Mouse (Mus musculus) adrenal gland, adult 18-20 months (tissue): Measurements from ENCODE around the gene Taok1. TPM values are rescaled to one million over a fixed set of nuclear protein-coding genes. Genes with fewer than 3 reads are reported as not detected.

Experiments used
- DNase-seq, 2 experiments: peaks; one replicate each; pipeline ENCODE4 v3.0.0; 2021 to 2022; ENCODE audit warnings: low spot score in 2 of 2
- total RNA-seq, 2 experiments: library from RNA; stranded (reverse); gene quantifications; 1 replicate in 1 of 2; 2 replicates in 1 of 2; pipeline ENCODE4 v1.2.3; 2021

The Taok1 gene
- total RNA-seq, 2 experiments from 2014 or later: 47.6 to 51.3 TPM

DNA sequence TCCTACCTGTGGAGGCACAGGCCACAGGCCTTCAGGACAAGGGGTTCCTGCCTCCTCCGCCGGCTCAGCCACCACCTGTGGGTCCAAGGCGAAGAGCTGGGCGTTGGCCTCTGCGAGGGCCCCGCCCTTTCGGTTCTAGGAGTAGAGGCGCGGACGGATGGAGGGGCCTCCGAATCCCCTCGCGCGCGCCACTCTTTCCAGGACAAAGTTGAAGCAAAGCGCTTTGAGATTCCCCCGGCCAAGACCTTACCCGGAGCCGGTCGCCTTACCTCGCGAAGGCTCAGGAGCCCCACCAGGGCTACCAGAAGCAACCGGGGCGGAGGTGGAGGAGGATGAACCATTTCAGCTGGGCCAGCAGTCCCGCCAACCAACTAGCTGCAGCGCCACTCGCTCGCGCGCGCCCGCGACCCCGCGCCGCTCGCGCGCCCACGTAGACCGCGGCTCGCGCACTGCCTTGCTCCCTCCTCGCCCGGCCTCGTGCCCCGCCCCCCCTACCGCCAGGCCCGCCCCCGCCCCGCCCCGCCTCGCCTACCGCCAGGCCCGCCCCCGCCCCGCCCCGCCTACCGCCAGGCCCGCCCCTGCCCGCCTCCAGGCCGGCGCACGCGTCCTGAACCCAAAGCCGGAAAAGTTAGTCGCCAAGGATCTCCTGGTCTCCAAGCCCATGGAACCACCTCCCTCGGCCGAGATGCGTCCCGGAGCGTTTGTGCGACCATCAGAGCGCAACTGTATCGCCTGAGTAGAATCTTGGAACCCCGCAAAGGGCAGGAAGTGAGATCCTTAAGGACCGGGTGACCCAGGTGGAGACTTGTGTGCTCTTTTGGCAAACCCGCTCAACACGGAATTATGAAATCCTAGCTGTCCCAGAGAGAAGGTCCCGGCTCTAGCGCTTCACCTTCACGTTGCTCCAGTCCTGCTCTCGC, 94.5 kb downstream of the Taok1 start:
- peak; percentile 82 to 86 for DNase-seq

DNA sequence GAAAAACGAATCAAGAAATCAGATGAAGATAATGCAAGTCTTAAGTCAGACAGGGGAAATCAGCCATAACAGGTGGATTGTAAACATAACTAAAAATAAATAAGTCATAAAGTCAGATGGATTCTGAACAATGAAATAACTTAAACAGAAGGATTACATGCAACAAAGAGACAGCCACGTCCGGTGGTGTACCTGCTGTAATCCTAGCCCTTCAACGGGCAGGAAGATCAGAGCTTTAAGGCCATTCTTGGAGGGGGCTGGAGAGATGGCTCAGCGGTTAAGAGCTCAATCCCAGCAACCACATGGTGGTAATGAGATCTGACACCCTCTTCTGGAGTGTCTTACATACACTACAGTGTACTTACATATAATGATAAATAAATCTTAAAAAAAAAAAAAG, 96.3 kb downstream of the Taok1 start:
- DNase-seq: no peak

DNA sequence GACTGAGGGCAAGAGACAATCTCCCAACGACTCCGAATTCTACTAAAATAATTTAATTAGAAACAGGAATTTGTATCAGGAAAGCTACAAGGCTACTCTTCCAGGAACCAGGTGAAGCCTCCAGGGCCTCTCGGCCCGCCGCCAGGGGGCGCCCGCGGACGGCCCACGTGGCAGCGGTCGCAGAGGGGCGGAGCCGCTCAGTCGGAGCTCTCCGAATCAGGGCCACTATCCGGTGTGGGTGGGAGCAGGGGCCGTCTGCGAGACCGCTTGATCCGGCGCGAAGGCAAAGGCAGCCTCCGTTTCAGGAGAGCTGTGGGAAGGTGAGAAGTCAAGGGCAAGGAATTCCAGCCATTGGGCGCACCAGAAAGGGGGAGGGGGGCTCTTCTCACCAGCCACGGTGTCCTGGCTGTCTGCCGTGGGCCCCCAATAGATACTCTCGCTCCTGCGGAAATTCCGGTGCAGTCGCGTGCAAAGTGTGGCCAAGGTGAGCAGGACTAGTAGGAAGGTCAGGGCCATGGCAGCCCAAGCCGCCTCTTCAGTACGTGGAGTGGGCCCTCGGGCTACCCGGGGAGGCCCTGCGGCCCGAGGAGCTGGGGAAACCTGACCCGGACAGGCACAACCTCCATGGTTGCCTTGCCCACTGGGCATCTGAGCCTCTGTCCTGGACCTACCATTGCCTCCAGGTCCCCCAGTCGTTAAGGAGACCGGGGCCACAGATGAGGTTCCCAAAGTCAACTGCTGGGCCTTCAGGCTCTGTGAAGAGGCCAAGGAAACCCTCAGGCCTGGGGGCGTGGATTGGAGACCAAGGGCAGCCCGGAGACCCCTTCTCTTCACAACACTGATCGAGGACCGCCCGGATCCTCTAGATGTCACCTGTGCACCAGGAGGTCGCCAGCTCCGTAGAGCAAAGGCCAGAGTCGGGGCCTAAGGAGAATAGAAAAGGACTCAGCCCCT, 99.3 kb downstream of the Taok1 start:
- peak; percentile 83 to 90 for DNase-seq

DNA sequence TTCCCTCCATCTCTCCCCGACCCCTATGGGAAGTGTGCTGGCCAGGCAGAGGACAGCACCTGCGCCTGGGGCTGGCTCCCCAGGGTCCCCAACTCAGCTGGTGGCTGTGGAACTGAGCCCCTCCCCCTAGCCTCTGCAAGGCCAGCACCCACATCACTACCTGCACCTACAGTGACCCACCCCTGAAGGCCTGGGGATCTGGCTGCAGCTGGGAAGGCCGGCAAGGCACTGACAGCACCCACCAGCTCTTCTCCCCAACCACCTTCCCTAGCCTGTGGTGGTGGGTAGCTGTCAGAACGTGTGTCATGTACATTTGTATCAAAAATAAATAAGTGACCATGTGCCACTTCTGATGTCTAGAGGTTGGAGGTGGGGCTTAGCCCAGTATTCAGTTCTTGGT, 100.2 kb downstream of the Taok1 start:
- peak in 1 of 2 experiments; percentile 20 for DNase-seq

DNA sequence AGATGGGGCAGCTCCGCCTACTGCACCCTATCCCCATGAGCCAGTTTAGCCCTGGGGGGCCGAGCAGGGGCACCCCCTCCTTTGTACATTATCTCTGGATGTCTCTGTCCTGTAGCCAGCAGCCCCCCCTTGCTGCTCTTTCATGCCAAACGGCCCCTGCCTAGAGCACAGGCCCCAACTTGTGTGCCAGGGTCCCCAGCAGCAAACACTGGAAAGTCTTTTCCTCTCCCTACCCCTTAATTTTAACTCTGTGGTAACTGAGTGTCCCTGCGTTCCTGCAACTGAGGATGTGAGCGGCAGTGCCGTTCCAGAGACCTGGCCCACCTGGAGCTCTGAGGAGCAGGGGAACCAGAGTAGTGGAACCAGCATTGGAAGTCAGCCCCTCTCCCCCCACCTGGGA, 100.7 kb downstream of the Taok1 start:
- DNase-seq: peak in 1 of 2 experiments; percentile 17

DNA sequence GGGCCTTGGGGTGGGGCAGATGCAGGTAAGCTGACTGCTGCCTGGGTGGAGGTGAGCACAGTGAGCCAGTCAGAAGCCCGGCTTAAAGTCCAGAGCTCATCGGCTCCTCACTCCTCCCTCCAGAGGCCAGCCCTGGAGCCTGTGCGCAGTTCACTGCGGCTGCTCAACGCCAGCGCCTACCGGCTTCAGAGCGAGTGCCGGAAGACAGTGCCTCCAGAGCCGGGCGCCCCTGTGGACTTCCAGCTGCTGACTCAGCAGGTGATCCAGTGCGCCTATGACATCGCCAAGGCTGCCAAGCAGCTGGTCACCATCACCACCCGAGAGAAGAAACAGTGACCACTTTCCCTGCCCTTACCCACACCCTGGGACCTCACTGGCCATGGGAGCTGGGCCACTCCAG, 101.3 kb downstream of the Taok1 start:
- DNase-seq: peak in 1 of 2 experiments; percentile 22

DNA sequence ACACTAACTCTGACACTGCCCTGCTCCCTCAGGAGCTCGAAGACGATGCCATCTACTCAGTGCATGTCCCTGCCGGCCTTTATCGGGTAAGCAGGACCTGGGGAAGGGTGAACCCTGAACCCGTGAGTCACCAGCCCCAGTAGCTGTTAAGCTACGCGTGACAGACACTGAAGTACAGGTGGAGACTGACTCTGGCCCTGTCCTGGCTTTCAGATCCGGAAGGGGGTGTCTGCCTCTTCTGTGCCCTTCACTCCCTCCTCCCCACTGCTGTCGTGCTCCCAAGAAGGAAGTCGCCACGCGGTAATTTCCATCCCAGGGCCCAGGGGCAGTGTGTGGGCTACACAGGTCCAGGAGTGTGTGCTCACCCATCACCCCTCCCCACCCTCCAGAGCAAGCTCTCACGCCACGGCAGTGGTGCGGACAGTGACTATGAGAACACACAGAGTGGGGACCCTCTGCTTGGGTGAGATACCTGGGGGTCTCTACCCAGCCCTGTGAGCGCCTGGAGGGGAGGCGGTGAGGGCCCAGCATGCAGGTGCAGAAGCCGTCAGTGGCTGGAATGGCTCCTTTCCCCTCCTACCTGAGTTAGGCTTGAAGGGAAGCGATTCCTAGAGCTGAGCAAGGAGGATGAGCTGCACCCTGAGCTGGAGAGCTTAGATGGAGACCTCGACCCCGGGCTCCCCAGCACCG, 102.2 kb downstream of the Taok1 start:
- DNase-seq: no peak

DNA sequence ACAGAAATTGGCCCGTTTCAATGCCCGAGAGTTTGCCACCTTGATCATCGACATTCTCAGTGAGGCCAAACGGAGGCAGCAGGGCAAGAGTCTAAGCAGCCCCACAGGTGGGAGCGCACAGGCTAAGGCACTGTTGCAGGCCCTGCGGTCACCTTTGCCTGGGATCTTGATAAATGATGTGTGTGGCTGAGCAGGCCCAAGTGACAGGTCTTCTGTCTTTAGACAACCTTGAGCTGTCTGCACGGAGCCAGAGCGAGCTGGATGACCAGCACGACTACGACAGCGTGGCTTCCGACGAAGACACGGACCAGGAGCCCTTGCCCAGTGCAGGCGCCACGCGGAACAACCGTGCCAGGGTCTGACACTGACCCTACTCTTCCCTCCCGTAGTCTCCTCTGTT, 103.2 kb downstream of the Taok1 start:
- no peak for DNase-seq

DNA sequence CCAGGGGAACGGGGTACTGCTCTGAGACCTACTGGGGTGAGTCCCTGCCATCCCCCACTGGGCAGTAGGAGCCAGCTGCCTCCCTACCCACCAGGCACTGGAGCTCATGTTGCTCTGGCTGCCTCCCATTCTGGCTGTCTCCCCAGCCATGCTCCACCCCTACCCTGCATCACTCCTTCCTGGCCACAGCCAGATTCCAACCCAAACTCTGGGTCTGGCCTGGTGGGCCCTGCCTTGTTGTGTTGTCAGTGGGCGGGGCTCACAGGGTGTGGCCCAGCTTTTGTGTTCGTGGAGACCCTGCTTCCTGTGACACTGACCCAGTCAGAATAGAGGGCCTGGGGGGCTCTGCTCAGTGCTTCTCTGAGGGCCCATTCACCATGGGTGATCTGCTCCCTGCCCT, 104.1 kb downstream of the Taok1 start:
- DNase-seq: no peak

DNA sequence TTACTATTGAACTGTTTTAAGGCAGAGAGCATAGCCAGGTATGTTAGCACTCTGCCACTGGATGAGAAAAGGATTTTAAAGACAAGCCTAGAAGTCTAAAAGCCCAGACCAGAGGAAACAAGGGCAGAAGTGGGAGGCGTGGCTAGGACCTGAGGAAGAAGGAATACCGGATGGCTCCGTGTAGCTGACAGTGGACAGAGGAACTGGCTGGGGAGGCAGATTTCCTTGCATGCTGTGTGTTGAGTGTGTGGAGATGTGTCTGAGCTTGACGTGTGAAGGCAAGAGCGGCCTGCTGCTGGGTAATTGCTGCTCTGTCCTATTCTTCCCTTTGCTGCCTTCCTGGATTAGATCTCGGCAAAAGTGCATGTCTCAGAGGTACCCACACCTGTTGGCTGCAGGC, 105.1 kb downstream of the Taok1 start:
- no peak for DNase-seq

DNA sequence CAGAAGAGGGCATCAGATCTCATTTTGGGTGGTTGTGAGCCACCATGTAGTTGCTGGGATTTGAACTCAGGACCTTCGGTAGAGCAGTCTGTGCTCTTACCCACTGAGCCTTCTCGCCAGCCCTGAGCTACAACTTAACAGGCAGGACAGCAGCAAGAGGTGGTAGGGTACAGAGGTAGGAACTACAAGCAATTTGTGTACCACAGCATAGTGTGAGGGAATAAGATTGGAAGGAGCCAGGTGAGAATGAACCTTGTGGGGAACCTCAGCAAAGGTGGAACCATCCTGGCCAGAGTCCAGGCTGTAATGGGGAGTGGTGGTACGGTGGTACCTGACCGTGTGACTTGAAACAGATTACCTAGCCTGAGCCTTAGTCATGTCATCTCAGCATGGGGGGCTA, 105.6 kb downstream of the Taok1 start:
- DNase-seq: no peak

DNA sequence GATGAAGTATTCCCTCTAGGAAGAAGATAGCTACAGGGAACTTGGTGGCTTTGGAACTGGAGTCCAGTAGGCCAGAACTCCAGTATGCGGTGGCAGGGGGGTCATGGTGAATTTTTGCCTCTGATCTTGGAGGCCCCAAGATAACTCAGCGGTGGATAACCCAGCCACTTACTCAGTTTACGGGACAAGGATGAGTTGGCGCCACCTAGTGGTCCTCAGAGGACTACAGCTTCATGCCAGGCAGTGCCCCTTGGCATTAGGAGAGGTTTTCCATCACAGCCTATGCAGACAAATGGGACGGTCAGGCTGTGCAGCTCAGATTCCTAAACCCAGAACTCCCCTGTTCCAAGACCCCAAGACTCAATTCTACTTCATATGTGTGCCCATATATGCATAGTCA, 106.2 kb downstream of the Taok1 start:
- DNase-seq: peak; percentile 63 to 80

DNA sequence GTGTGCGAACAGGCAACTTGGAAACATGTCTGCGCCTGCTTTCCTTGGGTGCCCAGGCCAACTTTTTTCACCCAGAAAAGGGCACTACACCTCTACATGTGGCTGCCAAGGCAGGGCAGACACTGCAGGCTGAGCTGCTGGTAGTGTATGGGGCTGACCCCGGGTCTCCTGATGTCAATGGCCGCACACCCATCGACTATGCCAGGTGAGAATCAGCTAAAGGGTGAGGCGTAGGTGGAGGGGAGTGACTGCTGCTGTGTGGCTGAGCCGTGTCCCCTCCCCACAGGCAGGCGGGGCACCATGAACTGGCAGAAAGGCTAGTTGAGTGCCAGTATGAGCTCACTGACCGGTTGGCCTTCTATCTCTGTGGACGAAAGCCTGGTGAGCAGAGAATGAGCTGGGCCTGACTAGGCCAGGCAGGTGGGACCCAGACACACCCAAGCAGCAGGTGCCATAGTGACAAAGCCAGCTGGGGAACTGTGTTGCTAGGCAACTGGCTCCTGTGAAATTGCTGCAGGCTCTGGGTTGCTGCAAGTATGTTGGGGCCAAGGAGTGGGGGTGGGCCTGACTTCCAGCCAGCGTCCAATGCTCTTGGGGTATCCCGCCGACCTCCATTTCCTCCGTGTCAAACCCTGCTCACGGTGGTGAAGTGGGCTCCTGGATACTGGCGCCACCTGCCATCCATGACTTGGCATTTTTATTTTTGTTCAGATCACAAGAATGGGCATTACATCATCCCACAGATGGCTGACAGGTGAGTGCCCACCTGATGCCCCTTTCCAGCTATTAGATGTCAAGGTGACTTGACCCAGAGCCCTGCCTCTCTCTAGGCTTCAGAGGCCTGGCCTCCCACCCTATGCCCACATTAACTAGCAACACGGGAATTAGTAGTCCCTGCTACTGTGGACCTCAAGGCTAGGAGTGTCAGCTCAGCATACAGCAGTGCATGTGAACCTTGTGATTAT, 107.0 kb downstream of the Taok1 start:
- no peak for DNase-seq

DNA sequence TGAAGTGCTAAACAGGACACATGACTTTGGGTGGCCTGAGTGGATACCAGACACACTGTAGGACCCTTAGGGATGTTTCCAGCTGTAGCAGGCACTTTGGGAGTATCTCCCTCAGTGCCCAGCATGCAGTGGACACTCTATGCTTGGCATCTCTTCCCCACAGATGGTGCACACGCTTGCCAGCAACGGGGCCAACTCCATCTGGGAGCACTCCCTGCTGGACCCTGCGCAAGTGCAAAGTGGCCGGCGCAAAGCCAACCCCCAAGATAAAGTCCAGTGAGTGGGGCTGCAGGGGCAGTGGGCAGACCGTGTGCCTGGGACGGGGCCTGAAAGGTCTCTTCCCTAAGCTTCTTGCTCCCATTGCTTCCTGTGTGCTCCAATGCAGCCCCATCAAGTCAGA, 108.3 kb downstream of the Taok1 start:
- no peak for DNase-seq

DNA sequence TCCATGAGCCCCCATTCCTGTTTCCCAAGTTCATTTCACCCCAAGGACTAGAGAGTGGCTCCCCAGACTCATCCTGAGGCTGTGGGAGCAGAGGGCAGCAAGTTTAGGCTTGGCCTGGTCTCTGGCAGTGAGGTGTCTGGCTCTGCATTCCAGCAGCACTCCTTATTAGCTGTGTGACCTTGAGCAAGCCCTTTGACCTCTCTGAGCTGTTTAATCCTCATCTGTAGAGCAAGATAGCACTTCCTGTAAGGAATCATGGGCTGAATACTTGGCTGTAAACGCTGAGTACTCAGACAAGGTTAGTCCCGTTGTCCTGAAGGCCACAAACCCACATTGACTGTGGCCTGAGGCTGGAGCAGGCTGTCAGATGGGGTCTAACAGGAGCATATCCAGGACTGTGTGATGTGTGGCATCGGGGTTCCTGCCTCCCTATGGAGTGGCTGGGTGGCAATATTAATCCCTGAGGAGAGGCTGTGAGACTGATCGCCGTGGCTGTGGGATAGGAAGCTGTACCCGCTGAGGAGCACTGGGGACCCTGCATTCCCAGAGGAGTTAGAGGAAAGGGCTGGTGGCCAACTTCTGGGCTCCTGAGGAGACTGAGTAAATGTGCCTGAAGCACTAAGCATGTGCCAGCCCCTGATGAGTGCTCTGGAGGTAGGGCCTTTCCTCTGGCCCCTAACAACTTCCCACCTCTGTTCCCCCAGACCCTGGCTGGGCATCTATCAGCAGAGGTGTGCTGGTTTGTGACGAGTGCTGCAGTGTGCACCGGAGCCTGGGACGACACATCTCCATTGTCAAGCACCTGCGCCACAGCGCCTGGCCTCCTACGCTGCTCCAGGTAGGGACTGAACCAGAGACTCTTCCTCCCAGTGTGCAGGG, 109.1 kb downstream of the Taok1 start:
- no peak for DNase-seq

DNA sequence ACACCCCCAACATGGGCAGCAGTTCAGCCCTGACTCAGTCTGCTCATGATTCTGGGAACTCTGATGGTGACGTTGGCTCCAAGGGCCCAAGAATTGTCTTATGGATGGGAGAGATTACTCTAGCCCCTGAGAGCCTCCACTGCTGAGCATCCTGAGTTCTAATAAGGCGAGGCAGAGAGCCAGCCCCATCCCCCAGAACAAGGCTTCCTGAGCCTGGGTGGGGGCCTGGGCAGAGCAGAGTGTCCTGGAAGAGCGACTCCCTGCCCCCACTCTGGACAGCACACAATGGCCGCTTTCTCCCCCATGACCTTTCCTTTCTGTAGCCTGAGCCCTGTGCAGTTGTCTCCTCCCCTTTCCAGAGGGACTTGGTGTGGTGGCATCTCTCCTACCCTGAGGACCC, 109.8 kb downstream of the Taok1 start:
- no peak for DNase-seq

DNA sequence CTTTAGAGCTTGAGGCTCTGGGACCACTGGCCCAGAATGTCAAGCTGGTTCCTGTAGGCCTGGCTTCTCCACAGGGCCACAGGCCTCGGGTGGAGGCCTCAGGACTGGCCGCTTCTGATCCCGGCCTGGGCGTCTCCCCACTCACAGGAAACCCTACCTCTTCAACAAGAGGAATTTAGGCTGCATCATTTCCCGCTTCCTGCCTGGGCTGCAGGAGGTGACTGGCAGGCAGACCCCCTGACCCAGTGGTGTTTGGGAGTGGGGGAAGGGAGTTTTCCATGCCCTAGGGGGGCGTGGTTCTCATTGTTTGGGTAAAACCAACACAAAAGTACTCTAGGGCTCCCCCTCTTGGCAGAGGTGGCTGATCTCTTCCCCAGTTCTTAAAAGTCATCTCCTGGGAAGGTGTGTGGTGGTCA, 110.3 kb downstream of the Taok1 start:
- DNase-seq: peak in 1 of 2 experiments; percentile 60

DNA sequence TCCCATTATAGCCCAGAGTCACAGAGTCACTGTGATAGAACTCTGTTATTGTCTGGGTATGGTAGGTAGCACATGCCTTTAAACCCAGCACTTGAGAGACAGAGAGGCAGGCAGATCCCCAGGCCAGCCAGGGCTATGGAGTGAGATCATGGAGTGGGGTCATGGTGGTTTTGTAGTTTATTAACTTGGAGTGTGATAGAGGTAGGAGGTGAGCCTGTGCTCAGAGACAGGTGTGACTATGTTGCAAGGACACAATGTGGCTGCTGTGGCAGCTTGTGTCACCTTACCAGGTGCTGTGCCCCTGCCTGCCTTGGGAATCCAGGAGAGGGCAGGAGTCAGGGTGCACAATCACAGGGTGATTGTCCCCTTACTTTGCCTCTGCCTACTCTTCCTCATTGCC, 112.1 kb downstream of the Taok1 start:
- no peak for DNase-seq

DNA sequence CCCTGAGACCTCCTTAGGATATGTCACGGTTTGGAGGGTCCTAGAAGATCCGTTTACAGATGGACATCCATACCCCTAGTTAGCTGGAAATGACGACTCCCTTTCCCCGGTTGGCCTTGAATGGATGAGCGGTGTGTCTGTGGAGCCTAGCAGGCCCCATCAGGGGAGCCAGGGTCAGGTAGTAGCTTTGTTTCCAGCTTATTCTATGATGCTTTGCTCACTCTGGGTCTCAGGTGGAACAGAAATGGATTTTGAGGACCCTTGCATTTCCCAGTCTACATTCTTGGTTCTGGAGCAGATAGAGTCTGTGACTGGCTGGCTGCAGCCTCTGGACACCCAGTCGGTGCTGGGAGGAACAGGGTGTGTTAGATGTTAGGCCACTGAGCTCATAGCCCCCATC, 112.8 kb downstream of the Taok1 start:
- DNase-seq: no peak
